Mouse (Mus musculus): ENCODE measurements around the gene Mtmr2. TPM values are rescaled to one million over a fixed set of nuclear protein-coding genes. Genes with fewer than 3 reads are reported as not detected.
"Not testable (repeated sequence)": the region's sequence is repeated elsewhere in the genome, so short reads cannot be mapped to it uniquely, and the experiment has no call there.

The Mtmr2 gene
- polyA plus RNA-seq, 1 experiment from 2014 or later: 35.4 TPM

DNA sequence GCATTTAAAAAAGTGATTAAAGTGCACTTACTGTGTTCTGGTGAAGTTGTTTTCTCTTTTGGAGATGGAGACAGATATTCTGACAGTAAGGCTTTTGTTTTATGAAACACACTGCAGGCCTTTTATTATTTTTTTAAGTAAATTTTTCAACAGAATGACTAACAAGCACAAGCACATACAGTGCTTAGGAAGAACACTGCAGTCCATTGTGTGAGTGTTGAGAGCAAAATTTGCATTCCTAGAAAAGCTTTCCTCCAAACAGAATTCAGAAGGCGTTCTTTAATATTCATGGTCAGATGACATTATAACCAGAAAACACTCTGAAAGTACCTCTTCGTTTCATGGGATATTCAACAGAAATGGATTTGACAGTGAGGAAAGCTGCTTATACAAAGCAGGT lies 17.4 kb downstream of the Mtmr2 start:
- Histone ChIP-seq H3K4me3 (ENCODE audit: inconsistent target) (no peak overlapping the region), H3K79me2 (ENCODE audit: inconsistent target) (peaks cover 100% of the 10 kb centered on the region), H3K36me3 (ENCODE audit: inconsistent target) (no peaks in the 10 kb centered on the region), H3K27ac (no peak overlapping the region)
- WGBS (ENCODE audit: missing documents): 95% methylated on average over 2 of the region's 2 CpGs

DNA sequence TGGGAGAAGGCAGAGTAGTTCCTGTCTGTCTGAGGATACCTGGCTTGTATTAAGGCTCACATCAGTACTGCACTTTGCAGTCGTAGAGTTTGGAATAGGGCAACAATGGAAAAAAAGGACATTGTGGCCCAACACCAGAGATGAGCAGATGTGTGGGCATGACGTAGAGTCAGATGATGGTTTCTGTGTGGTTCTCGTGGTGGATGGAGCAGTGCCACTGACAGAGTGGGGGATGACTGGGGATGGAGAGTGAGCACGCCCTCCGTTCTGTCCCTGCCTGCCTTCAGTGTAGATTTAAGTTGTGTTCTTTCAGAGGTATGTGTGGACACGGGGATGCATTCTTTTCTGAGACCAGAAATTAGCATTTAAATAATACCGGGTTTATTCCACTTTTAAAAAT lies 18.4 kb downstream of the Mtmr2 start:
- Histone ChIP-seq H3K27ac (no peak overlapping the region), H3K36me3 (ENCODE audit: inconsistent target) (no peaks in the 10 kb centered on the region), H3K4me3 (ENCODE audit: inconsistent target) (no peak overlapping the region), H3K79me2 (ENCODE audit: inconsistent target) (peaks cover 100% of the 10 kb centered on the region)
- 91% methylated on average over 7 of the region's 7 CpGs for WGBS (ENCODE audit: missing documents)

DNA sequence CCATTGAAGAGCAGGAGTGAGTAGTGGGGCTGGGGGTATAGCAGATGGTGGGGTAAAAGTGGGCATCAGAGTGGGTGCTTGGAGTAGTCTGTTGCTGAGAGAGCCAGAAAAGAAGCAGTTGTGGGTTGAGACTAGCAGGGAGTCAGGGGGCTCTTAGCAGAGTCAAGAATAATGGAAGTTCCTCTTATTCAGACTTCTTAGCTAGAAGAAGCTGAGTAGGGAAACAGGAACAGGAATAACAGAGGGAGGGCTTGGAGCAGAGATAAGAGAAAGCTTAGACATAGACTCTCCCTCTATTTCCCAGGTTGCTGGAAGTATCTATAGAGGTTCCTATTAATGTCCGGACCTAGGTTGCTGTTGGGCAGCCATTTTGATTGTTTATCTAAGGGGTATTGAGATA lies 26.5 kb downstream of the Mtmr2 start:
- H3K27ac ChIP-seq: no peak overlapping the region
- H3K36me3 ChIP-seq (ENCODE audit: inconsistent target): no peaks in the 10 kb centered on the region
- WGBS (ENCODE audit: missing documents): 38% methylated on average over 1 of the region's 1 CpGs
- peaks cover 95% of the 10 kb centered on the region for H3K79me2 ChIP-seq (ENCODE audit: inconsistent target)
- no peak overlapping the region for H3K4me3 ChIP-seq (ENCODE audit: inconsistent target)

DNA sequence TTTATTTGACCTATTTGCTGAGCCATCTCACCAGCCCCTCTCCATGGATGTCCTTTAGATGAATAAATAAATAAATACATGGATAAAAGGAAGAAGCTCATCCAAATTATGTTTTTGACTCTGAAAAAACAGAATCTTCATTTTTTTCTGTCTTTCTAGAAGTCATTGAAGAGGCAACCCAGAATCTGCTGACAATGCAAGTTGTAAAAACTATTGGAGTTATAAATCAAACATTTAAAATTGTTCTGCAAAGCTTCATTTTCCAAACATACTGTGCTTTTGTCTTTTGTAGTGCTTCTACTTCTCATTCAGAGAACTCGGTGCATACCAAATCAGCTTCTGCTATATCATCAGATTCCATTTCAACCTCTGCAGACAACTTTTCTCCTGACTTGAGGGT lies 33.8 kb downstream of the Mtmr2 start:
- Histone ChIP-seq H3K4me3 (ENCODE audit: inconsistent target) (no peak overlapping the region), H3K36me3 (ENCODE audit: inconsistent target) (peaks cover 24% of the 10 kb centered on the region), H3K79me2 (ENCODE audit: inconsistent target) (peaks cover 50% of the 10 kb centered on the region), H3K27ac (no peak overlapping the region)
- WGBS (ENCODE audit: missing documents): 89% methylated on average over 1 of the region's 1 CpGs

DNA sequence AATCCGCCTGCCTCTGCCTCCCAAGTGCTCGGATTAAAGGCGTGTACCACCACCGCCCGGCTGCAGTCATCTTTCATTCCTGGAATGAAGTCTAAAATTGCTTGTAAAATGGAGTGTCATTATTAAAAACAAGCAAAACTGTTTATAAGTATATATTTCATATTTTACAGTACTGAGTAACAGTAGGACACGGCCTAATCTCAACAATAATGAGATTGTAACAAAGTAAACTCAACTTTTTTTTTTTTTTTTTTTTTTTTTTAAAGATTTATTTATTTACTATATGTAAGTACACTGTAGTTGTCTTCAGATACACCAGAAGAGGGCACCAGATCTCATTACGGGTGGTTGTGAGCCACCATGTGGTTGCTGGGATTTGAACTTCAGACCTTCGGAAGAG lies 42.7 kb downstream of the Mtmr2 start:
- H3K79me2 ChIP-seq (ENCODE audit: inconsistent target); H3K27ac ChIP-seq; H3K4me3 ChIP-seq (ENCODE audit: inconsistent target): not testable (repeated sequence)
- WGBS (ENCODE audit: missing documents): 98% methylated on average over 6 of the region's 8 CpGs
- H3K36me3 ChIP-seq (ENCODE audit: inconsistent target): peaks cover 68% of the 10 kb centered on the region

DNA sequence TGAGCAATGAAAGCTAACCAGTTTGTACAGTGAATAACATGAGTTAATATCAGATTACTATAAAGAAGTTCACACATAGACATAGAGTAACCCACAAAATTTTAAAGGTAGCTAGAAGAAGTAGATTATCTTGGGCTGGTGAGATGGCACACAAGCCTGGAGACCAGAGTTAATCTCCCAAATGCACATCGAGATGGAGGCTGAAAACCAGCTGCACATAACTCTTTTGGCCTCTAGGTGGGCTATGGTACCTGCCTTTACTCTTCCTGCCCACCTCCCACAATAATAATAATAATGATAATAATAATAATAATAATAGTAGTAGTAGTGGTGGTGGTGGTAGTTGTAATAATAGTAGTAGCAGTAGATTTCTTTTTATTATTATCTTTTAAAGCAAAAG lies 46.1 kb downstream of the Mtmr2 start:
- Histone ChIP-seq H3K4me3 (ENCODE audit: inconsistent target) (no peak overlapping the region), H3K36me3 (ENCODE audit: inconsistent target) (peaks cover 70% of the 10 kb centered on the region)
- WGBS (ENCODE audit: missing documents): 78% methylated on average over 1 of the region's 1 CpGs

DNA sequence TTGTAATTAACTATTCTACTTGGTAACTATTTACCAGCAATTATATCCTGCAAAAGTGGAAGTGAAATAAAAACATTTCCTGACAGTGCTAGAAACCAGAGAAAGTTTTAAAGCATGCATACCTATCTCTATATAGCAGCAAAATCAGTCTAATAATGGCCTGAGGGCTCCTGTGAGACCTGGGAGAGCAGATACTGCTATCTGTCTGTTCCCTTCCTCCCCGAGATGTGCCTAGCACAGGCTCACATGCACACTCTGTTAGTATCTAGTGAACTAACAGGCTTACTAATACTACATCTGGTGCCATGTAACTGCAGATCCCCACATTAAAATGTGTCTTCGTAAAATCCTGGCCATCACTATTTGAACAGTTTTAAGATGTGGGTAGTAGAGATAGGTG lies 46.5 kb downstream of the Mtmr2 start:
- peaks cover 70% of the 10 kb centered on the region for H3K36me3 ChIP-seq (ENCODE audit: inconsistent target)
- H3K27ac ChIP-seq: no peak overlapping the region
- H3K79me2 ChIP-seq (ENCODE audit: inconsistent target): no peaks in the 10 kb centered on the region
- no peak overlapping the region for H3K4me3 ChIP-seq (ENCODE audit: inconsistent target)
- 100% methylated on average over 2 of the region's 2 CpGs for WGBS (ENCODE audit: missing documents)

More for the DNA sequence above, 46.1 kb downstream of the Mtmr2 start:
- no peak overlapping the region for H3K27ac ChIP-seq
- no peaks in the 10 kb centered on the region for H3K79me2 ChIP-seq (ENCODE audit: inconsistent target)

DNA sequence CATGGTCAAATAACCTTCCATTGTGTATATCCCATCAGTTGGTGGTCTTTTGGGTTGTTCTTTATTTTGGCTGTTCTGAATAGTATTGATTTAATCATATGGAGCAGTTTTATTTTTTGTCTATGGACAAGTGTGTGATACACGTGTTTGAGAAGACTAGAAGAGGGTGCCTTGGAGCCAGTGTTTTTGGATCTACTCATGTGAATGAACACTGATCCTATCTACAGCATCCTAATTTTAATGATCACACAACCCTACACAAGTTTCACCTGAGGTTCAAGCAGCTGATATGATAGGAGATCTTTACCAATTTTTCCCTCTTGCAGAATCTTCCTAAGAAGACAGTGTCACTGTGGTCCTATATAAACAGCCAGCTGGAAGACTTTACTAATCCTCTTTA lies 56.3 kb downstream of the Mtmr2 start:
- Histone ChIP-seq H3K79me2 (ENCODE audit: inconsistent target) (no peaks in the 10 kb centered on the region), H3K4me3 (ENCODE audit: inconsistent target) (no peak overlapping the region), H3K27ac (no peak overlapping the region), H3K36me3 (ENCODE audit: inconsistent target) (peaks cover 59% of the 10 kb centered on the region)
- WGBS (ENCODE audit: missing documents): 100% methylated on average over 1 of the region's 1 CpGs

DNA sequence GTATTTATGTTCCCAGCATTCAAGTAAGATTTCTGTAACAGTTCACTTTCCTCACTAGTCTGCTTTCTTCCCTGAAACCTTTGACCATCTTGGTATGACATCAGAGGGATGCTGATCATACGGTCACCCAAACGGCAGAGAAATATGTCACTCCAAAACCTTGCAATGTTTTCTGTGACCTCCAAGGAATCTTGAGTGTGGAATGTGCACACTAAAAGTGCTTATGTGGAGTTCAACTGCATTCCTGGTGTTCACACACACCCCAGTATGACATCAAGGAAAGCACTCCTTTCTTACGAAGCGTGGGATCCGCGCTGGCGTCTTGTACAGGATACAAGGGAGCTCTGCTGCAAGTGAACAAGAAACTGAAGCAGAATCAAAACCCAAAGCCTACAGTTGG lies 58.6 kb downstream of the Mtmr2 start:
- Histone ChIP-seq H3K4me3 (ENCODE audit: inconsistent target) (no peak overlapping the region), H3K27ac (no peak overlapping the region), H3K79me2 (ENCODE audit: inconsistent target) (no peaks in the 10 kb centered on the region), H3K36me3 (ENCODE audit: inconsistent target) (peaks cover 48% of the 10 kb centered on the region)
- 95% methylated on average over 7 of the region's 7 CpGs for WGBS (ENCODE audit: missing documents)

DNA sequence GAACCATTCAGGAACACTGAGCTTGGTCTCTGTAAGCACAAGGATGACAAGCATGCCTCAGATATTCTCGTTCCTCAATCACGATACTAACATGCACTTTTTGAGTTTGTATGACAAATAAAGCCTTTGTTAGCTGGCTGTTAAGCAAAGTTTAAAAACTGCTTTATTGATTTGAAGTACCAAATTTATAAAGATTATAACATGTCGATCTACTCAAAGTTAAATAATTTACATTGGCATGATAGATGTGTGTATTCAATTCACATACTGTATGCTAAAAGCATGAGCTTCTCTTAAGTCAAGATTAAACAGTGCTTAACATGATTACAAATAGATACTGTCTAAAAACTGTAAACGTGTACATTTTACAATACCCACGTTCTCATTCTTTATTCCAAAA lies 59.4 kb downstream of the Mtmr2 start:
- H3K27ac ChIP-seq: no peak overlapping the region
- 91% methylated on average over 5 of the region's 5 CpGs for WGBS (ENCODE audit: missing documents)
- no peak overlapping the region for H3K4me3 ChIP-seq (ENCODE audit: inconsistent target)

DNA sequence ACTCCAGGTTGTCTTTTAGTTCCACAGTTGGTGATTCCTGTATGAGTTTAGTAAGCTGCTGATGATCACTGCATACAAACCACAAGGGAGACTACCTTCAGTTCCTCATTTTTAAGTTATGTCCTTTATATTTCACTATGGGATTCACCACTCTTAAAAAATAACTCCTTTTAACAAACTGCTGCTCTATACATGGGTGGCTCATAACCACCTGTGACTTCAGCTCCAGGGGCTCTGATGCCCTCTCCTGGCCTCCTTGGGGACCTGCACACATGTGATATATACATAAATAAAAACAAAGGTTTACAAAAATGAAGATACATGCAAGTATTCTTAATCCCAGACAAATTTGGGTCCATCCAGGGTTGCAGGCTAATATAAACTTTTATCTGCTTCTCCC lies 61.7 kb downstream of the Mtmr2 start:
- H3K36me3 ChIP-seq (ENCODE audit: inconsistent target): peaks cover 53% of the 10 kb centered on the region
- H3K79me2 ChIP-seq (ENCODE audit: inconsistent target): no peaks in the 10 kb centered on the region
- no peak overlapping the region for H3K27ac ChIP-seq
- H3K4me3 ChIP-seq (ENCODE audit: inconsistent target): no peak overlapping the region

More for the DNA sequence above, 59.4 kb downstream of the Mtmr2 start:
- Histone ChIP-seq H3K36me3 (ENCODE audit: inconsistent target) (peaks cover 48% of the 10 kb centered on the region), H3K79me2 (ENCODE audit: inconsistent target) (no peaks in the 10 kb centered on the region)

DNA sequence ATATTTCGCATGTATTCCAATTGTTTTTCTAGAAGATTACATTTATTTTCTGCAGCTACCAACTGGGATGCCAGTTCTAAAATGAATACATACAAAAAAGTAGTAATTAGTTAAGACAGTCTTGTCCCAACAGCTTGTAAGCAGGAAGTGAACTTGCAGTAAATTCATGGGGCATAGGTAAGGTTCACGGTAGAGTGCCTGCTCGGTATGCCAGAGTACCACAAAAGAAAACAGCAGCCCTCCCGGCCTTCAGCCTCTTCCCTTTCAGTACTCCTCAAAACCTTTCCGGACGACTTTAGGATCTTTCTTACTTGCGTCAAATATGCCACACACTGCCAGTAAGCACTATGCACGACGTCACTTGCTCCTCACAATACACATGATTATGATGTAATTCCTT lies 70.2 kb downstream of the Mtmr2 start:
- peaks cover 32% of the 10 kb centered on the region for H3K79me2 ChIP-seq (ENCODE audit: inconsistent target)
- H3K36me3 ChIP-seq (ENCODE audit: inconsistent target): peaks cover 49% of the 10 kb centered on the region
- no peak overlapping the region for H3K27ac ChIP-seq
- H3K4me3 ChIP-seq (ENCODE audit: inconsistent target): no peak overlapping the region
- WGBS (ENCODE audit: missing documents): 97% methylated on average over 9 of the region's 9 CpGs

DNA sequence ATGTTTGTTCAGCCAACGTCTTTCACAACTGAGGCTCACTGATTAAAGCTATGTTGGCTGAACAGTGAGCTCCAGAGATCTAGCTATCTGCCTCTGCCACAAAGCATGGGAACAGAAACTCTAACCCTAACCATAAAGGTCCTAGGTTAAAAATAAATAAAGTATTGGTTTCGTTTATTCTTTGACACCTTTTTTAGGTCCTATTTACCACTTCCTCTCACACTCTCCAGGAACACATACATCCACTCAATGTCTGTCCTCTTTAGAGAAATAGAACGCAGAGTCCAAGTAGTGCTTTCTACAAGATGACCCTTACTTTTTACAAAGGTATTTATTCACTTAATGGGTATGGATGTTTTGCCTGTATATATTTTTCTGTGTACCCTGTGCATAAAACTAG lies 72.6 kb downstream of the Mtmr2 start:
- Histone ChIP-seq H3K27ac (no peak overlapping the region), H3K4me3 (ENCODE audit: inconsistent target) (no peak overlapping the region), H3K36me3 (ENCODE audit: inconsistent target) (peaks cover 43% of the 10 kb centered on the region), H3K79me2 (ENCODE audit: inconsistent target) (peaks cover 56% of the 10 kb centered on the region)
- WGBS (ENCODE audit: missing documents): 81% methylated on average over 3 of the region's 3 CpGs

DNA sequence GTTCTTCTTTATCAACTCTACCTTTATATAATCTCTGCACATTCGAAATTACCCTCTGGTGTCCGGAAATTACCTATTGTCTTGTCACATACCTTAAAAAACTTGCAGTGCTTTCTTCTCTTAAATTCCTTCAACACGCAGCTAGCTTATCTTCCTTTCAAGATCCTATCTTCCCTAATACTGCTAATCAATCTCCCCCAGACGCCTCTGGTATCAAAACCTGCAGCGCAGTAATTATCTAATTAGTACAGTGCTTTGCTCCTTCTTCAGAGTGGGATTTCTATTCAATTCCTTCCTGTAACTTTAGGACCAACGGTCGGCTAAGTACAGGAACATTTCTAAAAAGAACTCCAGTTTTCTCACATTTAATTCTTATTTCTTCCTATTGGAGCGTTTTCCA lies 77.7 kb downstream of the Mtmr2 start:
- H3K27ac ChIP-seq: peak overlapping the region; percentile 85
- peaks cover 4% of the 10 kb centered on the region for H3K36me3 ChIP-seq (ENCODE audit: inconsistent target)
- H3K79me2 ChIP-seq (ENCODE audit: inconsistent target): peaks cover 84% of the 10 kb centered on the region
- WGBS (ENCODE audit: missing documents): 2% methylated on average over 8 of the region's 8 CpGs
- H3K4me3 ChIP-seq (ENCODE audit: inconsistent target): peak overlapping the region; percentile 97

DNA sequence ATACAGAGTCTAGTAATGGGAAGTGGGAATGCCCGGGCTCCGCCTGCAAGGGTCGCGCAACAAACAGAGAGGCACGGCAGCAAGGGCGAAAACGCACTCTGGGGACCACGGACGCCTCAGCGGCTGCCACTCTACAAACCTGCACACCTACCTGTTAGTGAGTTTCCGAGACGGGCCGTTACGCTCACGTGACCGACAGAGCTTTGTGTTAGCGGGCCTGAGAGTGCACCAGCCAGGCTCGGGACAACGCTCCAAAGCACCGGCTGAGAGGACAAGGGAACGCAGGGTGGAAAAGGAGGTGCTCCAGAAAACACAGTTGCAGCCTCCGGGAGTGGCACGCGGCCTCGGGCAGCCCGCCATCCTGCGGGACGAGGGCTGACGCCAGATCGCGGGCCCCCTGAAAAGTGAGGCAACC lies 78.2 kb downstream of the Mtmr2 start:
- WGBS (ENCODE audit: missing documents): 1% methylated on average over 29 of the region's 31 CpGs

DNA sequence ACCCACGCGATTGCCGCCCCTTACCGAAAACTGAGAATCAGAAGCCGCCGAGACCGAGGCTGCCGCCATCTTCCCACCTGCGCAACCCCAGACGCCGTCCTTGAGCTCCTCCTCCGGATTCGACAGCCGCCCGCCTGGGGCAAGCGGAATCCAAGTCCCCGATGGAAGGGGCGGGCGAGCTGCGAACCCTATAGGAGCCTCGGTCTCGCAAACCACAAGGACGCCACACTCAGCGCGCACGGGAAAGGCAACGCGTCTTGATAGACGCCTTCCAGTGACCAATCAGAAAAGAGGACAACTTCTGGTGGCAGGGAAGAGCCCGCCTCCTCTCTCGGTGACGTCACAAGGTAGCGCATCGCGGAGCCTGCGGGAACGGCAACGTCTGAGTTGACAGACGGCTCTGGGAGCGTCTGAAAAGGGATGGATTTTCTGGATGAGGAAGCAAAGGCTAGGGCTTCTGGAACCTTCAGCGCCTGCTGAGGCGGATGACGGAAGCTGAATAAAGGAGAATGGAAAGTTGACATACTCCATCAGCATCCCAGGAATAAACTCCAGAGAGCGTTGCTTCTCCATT lies 78.7 kb downstream of the Mtmr2 start, which contains the start of gene Cep57:
TSS of gene Cep57 (minus strand) at position 276 of the 574 bp plus-strand sequence.
- Histone ChIP-seq H3K4me3 (ENCODE audit: inconsistent target) (peak within 1 kb of the TSS; percentile 97), H3K27ac (peak within 1 kb of the TSS; percentile 85), H3K79me2 (ENCODE audit: inconsistent target) (peaks cover 84% of the 10 kb centered on the region), H3K36me3 (ENCODE audit: inconsistent target) (peaks cover 11% of the 10 kb centered on the region)
- under 1% methylated on average over 44 of the region's 44 CpGs for WGBS (ENCODE audit: missing documents)

More for the DNA sequence above, 78.2 kb downstream of the Mtmr2 start:
- H3K36me3 ChIP-seq (ENCODE audit: inconsistent target): peaks cover 6% of the 10 kb centered on the region; the same call in 1 of the 2 replicates
- H3K79me2 ChIP-seq (ENCODE audit: inconsistent target): peaks cover 84% of the 10 kb centered on the region
- H3K27ac ChIP-seq: peak overlapping the region; percentile 85
- peak overlapping the region; percentile 97 for H3K4me3 ChIP-seq (ENCODE audit: inconsistent target)

Measured in macrophage (primary cell).